Mouse (Mus musculus) T-helper 2 cell (primary cell): ENCODE results near the gene Zfp775.

Experiments
- in situ Hi-C: fragments of 300-600 bp; cut with MboI, MseI; formaldehyde crosslinking; loops from one replicate; pipeline ENCODE4 v1.15.1; 2025; ENCODE audit warnings: high pct_unique_total_duplicates

The Zfp775 gene

DNA sequence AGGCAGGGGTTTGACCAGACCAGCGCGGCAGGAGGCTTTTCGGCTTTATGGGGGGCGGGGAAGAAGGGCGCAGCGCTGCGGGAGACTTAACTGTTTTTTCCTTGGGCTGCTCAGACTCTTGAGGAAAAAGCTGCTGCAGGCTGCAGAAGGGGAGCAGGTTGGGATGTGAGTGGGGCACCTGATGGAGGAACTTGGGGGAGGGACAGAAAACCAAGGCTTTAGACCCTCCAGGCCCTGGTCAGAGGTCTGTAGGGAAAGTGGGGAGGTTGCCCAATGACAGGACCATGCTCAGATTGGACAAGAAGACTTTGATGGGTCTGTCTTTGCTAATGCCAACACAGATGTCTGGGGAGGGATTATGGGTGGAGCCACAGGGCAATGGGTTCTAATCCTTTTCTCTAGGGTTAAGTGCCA is 25.7 kb downstream of the Zfp775 start:
- in situ Hi-C loops, result loop anchor here (25.0 kb wide), 1 partner anchor 440 kb away; no protein-coding TSS in a partner anchor

- in situ Hi-C loops, result loop anchor here (25.0 kb wide), 1 partner anchor 441 kb away; no protein-coding TSS in a partner anchor
Observed at GRCm38 (mm10) chr6:48628377-48628776, 26.5 kb downstream of the Zfp775 start.

GRCm38 (mm10) chr6:48628808-48629660 is 27.2 kb downstream of the Zfp775 start:
- in situ Hi-C loops, result loop anchor here (25.0 kb wide), 1 partner anchor 442 kb away; no protein-coding TSS in a partner anchor

GRCm38 (mm10) chr6:48629661-48630034 is 27.8 kb downstream of the Zfp775 start:
- in situ Hi-C loops, result loop anchor here (25.0 kb wide), 1 partner anchor 442 kb away; no protein-coding TSS in a partner anchor

DNA sequence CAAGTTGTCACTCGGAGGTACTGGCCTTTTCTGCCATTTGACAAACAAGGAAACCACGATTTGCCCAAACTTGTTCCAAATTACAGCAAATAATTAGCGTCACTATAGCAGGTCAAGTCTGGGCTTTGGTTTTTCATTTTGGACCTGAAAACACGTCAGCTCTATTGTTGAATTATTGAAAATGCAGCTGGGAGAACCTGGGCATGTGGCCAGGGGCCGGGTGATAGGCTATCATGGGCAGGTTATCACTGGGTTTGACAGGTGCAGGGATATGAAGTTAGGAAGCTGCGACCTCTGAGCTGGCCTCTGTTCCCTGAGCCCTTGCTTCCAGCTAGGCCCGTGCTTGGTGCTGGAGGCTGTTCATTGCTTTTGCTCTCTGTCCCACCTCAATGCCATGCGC is 29.0 kb downstream of the Zfp775 start:
- in situ Hi-C loops, result loop anchor here (25.0 kb wide), 1 partner anchor 444 kb away; no protein-coding TSS in a partner anchor

DNA sequence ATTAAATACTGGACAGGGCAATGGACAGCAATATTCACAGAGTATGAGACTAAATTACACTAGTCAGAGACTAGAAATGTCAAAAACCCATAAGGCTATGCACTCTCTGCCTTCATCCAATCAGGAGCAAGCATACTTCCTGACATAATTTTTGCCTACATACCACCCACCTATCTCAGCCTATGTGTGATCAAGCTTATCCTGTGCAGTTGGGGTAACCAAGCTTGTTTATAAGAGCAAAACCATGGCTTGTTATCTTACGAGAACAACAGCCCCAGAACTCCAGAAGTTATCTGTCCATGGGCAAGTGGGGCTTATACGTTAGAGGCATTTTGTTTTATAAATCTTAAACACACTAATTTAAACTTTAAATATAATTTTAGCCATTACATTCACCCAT is 33.2 kb downstream of the Zfp775 start:
- in situ Hi-C loops, result loop anchor here (5.0 to 25.0 kb wide), 2 partner anchors 93 to 448 kb away; no protein-coding TSS in a partner anchor

GRCm38 (mm10) chr6:48636515-48636914 is 34.7 kb downstream of the Zfp775 start:
- in situ Hi-C loops, result loop anchor here (5.0 to 25.0 kb wide), 2 partner anchors 94 to 449 kb away; no protein-coding TSS in a partner anchor

DNA sequence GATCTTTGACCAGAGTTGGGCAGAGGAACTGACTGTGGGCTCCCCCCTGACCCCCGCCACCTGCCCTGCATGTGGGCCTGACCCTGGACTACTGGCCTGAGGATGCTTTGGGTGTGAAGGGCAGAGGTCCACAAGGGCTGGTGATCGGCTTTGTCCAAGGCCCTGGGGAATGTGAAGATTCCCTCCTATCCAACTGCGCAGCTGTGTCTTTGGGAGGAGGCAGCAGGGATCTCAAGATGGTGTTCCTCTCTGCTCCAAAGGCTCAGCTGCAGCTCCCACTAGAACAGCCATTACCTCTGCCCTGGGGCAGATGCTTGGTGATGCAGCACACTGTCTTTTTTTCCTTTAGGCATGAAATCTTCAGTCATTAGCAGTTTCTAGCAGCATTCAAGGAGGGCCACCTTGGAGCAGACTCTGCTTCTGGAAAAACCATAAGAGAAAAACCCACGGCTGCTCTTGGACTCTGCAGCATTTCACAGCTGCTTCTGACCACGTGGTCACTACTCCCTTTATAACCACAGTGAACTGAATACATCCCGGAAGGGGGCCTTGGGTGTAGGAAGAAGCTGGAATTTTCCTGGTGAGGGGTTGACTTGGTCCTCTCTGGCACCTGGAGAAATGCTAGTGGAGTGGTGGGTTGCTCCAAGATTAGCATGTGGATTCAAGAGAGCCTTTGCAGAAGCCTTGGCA is 36.1 kb downstream of the Zfp775 start:
- in situ Hi-C loops, result loop anchor here (5.0 to 25.0 kb wide), 2 partner anchors 96 to 451 kb away; no protein-coding TSS in a partner anchor

- in situ Hi-C loops, result loop anchor here (5.0 to 25.0 kb wide), 2 partner anchors 96 to 451 kb away; no protein-coding TSS in a partner anchor
Observed at GRCm38 (mm10) chr6:48638553-48638952, 36.7 kb downstream of the Zfp775 start.

DNA sequence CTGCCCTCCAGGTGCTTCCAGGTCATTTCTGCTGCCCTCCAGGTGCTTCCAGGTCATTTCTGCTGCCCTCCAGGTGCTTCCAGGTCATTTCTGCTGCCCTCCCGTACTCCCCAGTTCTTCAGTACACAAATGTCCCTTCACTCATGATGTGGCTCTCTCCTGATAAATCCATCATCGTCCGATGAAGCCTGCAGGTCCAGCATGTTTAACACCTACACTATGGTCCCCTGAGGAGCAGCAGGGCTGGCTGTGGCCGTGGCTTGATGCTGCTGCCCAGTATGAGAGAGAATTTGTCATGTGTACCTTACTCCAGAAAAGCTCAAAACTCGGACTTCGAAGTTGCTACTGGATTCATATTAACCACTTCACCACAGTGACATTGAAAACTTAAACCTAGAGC is 39.5 kb downstream of the Zfp775 start:
- in situ Hi-C loops, result loop anchor here (5.0 to 25.0 kb wide), 2 partner anchors 59 to 454 kb away; no protein-coding TSS in a partner anchor

DNA sequence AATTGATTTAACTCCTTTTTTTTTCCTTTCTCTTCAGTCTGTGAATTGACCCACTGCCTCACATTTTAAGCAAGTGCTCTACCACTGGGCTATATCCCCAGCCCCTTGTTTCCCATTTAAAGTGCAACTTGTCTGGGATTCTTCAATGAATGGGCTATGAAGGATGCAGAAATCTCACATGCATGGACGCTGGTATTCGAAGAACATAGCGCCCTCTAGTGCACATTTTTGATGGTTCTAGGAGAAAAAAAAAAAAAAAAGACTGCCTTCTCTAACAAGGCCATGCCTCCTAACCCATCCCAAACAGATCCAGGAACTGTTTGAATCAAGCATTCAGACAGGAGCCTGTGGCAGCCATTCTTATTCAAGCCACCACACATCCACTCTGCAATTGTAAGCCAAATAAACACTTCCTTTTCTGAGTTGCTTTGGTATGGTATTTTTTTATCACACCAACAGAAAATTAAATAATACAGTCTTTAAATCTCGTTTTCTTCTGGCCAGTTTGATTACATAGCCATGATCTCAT is 41.0 kb downstream of the Zfp775 start:
- in situ Hi-C loops, result loop anchor here (5.0 to 25.0 kb wide), 2 partner anchors 61 to 456 kb away; no protein-coding TSS in a partner anchor

GRCm38 (mm10) chr6:48645660-48646308 is 43.9 kb downstream of the Zfp775 start:
- in situ Hi-C loops, result loop anchor here (5.0 to 25.0 kb wide), 2 partner anchors 127 to 458 kb away; partner anchors contain the start of gene Gimap3

GRCm38 (mm10) chr6:48646309-48646690 is 44.4 kb downstream of the Zfp775 start:
- in situ Hi-C loops, result loop anchor here (5.0 to 25.0 kb wide), 2 partner anchors 126 to 459 kb away; partner anchors contain the start of gene Gimap3

- in situ Hi-C loops, result loop anchor here (5.0 to 25.0 kb wide), 2 partner anchors 125 to 460 kb away; partner anchors contain the start of gene Gimap3
Observed at GRCm38 (mm10) chr6:48646995-48647394, 45.1 kb downstream of the Zfp775 start, which contains the start of gene Gimap8. Gene Gimap8 (plus strand): TSS chr6:48647234.

- in situ Hi-C loops, result loop anchor here (5.0 to 25.0 kb wide), 2 partner anchors 125 to 460 kb away; partner anchors contain the start of gene Gimap3
Observed at GRCm38 (mm10) chr6:48647611-48648010, 45.7 kb downstream of the Zfp775 start.

DNA sequence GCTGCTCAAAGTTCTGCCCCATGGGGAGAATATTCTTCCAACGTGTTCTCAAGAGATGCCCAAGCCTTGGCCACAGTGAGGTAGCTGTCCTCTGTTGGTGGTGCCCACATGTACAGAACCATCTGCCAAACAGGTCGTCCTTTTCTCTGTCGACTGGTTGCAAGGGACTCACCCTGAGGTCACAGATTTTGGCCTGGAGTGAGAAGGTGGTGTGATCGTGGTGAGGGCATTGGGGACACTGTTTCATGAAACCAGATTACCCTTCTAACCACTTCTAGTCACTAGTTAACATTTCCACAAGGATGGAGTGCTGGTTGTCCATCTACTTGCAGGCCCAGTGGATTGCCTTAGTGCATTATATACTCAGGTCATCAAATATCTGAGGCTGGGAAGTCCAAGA is 46.9 kb downstream of the Zfp775 start:
- in situ Hi-C loops, result loop anchor here (5.0 to 25.0 kb wide), 2 partner anchors 124 to 461 kb away; partner anchors contain the start of gene Gimap3

DNA sequence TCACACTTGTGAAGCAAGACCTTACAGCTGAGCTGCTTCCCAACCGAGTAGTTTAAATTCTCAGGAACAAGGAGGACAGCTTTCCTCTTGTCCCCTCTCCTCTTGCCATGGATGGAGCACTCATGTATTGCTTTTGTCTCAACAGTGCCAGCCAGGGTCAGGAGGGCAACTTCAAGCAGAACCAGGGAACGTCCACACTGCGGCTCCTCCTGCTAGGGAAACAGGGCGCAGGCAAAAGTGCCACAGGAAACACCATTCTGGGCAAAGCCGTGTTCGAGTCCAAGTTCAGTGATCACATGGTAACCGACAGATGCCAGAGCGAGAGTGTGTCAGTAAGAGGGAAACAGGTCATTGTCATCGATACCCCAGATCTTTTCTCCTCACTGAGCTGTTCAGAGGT is 48.2 kb downstream of the Zfp775 start:
- in situ Hi-C loops, result no loop called here

DNA sequence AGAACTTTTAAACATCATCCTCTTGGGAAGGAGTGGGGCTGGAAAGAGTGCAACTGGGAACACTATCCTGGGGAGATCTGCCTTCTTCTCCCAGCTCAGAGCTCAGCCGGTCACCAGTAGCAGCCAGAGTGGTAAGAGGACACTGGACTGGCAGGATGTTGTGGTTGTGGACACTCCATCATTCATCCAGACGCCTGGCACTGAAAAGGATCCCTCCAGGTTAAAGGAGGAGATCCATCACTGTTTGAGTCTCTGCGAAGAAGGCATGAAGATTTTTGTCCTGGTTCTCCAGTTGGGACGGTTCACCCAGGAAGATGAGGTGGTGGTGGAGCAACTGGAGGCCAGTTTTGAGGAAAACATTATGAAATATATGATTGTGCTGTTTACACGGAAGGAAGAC is 56.9 kb downstream of the Zfp775 start:
- in situ Hi-C loops, result no loop called here

DNA sequence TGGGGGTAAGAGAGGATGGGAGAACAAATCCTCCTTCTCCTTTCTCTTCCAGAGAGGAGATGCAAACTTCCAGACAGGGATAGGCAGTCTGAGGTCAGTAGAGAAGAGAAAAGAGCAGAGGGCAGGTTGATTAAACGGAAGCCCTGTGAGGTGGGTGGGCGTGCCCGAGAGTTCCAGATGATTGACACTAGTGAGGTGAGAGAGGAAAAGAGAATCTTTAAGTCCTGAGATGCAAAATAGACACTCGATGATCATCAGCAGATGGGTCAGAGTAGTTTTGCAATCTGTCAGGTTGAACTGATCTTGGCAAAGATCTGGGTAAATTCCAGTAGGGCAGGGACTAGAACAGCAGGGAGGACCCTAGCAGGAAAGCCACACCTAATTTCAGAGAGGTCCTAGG is 62.9 kb downstream of the Zfp775 start:
- in situ Hi-C loops, result no loop called here

DNA sequence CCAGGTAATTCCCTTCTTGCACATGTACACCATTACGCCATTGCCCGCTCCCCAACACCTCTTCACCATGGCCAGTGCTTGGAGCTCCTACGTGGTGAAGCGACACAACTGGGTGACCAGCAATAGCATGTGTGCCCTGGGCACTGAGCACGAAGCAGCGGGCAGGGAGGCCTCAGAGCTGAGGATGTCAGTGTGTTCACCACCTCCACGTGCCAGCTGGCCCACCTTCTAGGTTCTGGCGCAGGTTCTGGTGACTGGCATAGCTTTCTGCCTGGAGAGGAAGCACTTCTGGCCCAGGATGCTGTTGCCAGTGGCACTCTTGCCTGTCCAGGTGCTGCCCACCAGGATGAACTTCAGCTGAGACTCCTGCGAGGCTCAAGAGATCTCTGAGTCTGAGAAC is 63.6 kb downstream of the Zfp775 start:
- in situ Hi-C loops, result no loop called here

- in situ Hi-C loops, result no loop called here
Observed at GRCm38 (mm10) chr6:48666159-48666586, 64.3 kb downstream of the Zfp775 start.
